Mouse (Mus musculus) lung, adult 18-20 months (tissue): ENCODE measurements around the gene Sema3d.

Experiments used
- DNase-seq, 2 experiments: peaks; one replicate each; pipeline ENCODE4 v3.0.0; 2022; ENCODE audit warnings: mixed read lengths in 2 of 2

The Sema3d gene

DNA sequence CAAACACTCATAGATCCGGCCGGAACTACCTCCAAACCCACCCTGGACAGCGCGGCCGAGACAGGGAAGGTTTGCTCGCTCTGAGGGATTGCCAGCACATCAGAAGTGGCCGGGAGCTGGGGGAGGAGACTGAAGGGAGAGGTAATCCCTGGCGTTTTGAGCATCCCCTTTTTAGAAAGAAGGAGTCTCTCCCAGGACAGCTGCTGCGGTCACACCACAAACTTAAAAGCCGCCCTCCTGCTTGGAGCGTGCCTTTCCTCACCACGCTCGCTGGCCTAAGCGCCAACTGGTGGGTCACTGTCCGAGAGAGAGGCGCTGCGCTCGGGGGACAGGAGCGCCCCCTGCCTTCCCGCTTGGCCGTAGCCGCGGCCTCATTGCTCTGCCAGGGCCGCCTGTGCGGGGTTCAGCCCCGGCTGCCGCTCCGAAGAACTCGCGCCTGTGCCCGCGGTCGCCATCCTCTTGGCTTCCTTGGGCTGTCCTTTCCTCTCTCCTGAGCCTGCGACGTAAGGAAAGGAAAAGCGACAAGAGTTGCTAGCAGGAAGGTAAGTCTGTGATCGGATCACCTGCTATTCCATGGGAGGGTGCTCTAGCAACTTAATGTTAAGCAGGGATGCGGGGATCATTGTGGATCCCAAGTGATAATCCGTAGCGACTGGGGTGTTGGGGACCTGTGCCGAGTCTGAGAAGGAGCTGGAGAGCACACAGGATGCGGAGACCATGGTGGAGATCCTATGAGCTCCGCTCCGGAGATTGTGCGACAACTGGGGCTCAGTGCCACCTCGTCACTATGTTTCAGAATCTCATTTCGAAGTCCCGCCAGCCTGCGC, at the start of gene Sema3d:
Sema3d (plus strand) TSS at position 253 of the 827 bp plus-strand sequence.
- DNase-seq = peak; percentile 14 to 50

- DNase-seq = no peak
These were observed 5.9 kb upstream of the Sema3d start for GRCm38 (mm10) chr5:12377261-12377660.

GRCm38 (mm10) chr5:12378900-12379299, 4.3 kb upstream of the Sema3d start:
- DNase-seq = no peak

DNA sequence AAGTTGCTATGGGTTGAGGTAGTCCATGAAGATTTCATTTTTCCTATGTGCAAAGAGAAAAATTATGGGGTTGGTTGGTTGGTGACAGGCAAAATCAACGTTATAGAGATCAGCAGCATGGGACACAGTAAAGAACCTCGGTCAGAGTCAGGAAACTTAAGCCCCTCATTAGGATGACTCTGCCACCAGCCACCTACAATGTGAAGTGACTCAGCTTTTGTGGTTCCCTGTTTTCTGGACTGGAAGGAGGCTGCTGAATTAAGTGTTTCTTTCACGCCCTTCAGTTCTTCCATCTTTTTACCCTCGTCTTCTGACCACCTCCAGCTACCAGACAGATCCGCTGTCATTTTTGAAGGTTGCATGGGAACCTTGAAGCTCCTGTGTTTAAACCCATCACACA, 1.2 kb upstream of the Sema3d start:
- DNase-seq = no peak

- DNase-seq = no peak
These were observed 738 bp downstream of the Sema3d start for GRCm38 (mm10) chr5:12383960-12384285.

GRCm38 (mm10) chr5:12392667-12393066, 9.5 kb downstream of the Sema3d start:
- DNase-seq = no peak

DNA sequence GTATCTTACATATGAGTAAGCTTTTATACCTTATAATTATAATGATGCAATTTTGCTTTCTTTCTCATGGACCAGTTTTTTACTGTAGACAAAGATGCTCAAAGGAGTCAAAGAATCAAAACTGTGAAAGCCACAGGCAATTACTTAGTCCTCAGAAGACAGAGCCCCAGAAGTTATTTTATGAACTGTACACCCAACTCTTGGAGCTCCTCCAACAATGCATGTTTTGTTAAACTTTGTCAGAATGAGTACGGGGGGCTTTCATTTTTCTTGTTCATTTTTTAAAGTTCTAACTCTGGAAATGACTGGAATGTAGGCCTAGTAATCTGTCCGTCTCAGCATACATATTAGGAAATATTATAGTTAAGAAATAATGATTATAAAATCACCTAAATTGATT, 16.1 kb downstream of the Sema3d start:
- no peak for DNase-seq

DNA sequence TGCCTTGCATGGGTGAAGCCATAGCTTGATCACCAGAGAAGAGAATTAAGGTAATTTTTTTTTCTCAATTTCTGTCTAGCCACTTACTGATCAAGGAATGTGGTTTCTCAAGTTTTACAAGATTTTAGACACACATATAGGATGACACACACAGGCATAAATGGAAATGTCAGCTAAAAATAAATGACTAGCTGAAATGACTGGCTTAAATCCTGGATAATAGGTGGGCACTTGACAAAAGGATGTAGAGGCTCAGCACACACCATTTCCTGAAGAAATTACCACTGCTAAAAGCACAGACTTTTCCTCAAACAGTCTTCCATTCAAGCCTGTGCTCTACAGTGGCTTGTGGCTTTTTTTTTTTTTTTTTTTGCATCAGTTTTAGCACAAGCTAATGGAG, 21.0 kb downstream of the Sema3d start:
- DNase-seq = no peak

GRCm38 (mm10) chr5:12412595-12412994, 29.4 kb downstream of the Sema3d start:
- no peak for DNase-seq

- no peak for DNase-seq
These were observed 40.1 kb downstream of the Sema3d start for GRCm38 (mm10) chr5:12423264-12423663.

GRCm38 (mm10) chr5:12441737-12442136, 58.6 kb downstream of the Sema3d start:
- no peak for DNase-seq

GRCm38 (mm10) chr5:12442176-12443105, 59.3 kb downstream of the Sema3d start:
- no peak for DNase-seq

DNA sequence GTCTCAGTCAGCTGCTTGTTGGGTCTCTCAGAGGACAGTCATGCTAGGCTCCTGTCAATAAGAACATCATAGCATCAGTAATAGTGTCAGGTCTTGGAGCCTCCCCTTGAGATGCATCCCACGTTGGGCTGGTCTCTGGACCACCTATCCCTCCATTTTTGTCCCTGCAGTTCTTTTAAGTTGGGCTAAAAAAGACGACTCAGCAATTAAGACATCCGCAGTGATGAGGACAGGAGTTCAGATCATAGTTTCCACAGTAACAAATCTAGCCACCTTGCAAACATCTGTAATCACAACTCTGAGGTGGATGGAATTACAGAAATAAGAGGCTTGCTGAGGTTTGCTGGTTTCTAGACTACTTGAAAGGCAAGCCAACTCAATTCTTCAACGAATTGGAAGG, 67.9 kb downstream of the Sema3d start:
- DNase-seq = no peak

DNA sequence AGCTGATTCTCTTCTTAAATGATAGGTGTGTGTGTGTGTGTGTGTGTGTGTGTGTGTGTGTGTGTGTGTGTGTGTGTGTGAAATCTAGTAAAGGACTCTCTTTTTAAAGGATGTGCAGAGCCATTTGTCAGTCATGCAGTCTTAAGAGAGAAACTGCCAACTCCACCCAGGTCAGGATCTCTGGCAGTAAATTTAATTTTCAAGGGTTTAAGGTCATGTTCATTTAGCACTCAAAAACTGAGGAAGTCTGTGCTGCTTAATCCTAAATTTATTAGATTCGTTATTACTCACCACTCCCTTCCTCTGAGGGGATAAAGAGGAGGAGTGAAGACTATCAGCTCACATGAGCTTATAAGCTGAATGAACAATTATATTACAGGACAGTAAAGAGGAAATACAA, 71.8 kb downstream of the Sema3d start:
- DNase-seq = no peak

DNA sequence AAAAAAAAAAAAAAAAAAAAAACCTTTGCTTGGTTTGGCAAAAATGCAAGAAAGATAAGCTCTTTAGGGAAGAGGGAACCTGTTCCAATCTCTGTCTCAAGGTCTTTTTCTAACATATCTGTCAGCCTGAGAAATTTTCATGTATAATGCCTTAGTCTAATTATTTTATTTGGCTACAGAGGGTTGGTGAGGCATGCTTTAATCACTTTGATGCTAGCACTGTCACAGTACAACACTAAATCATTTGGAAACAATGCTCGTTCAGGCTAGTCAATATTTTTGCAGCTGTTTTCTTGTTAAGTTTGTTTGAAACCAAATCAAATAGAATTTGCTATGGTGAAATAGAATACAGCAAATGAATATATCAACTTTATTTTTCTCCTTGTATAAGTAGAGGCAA, 74.3 kb downstream of the Sema3d start:
- DNase-seq = no peak

- DNase-seq = no peak
These were observed 84.6 kb downstream of the Sema3d start for GRCm38 (mm10) chr5:12467568-12468336.

- no peak for DNase-seq
These were observed 91.9 kb downstream of the Sema3d start for GRCm38 (mm10) chr5:12474904-12475638.

DNA sequence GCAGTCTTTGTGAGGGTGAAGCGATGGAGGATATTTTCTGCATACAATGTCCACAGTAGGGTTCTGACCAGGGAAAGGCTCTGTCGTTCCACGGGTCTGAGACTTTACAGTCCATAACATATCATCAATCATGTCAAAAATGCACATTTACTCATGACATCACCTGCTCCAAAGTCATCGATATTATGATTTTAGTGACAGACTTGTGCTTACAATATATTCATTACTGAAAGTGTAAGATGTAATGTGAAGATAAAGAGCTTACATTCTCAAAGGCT, 92.4 kb downstream of the Sema3d start:
- DNase-seq = no peak

DNA sequence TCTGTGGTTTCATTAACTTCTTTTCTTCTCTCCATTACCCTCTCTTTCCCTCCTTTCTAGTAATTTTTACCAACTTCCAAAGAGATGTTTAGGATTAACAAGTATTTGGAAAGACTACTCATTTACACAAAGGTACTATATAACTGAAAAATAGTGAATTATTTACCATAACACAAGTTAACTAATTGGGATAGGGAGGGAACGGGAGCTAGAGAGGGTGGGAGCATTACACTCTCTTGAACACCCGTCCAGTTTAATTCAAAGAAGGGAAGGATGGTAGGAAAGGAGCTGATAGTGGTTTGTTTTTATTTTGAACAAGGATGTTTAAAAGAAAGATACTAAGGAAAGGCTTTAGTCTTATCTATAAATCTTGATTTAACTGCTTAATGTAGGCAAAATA, 104.7 kb downstream of the Sema3d start:
- DNase-seq = no peak

GRCm38 (mm10) chr5:12491704-12492103, 108.5 kb downstream of the Sema3d start:
- DNase-seq = no peak

GRCm38 (mm10) chr5:12498227-12498928, 115.2 kb downstream of the Sema3d start:
- no peak for DNase-seq

GRCm38 (mm10) chr5:12499037-12499436, 115.9 kb downstream of the Sema3d start:
- DNase-seq = no peak
